Mouse (Mus musculus) right cerebral cortex, postnatal 25 days (tissue): ENCODE data around the gene Tmem59l.
"Not testable (repeated sequence)": the region's sequence is repeated elsewhere in the genome, so short reads cannot be mapped to it uniquely, and the experiment has no call there.

Source experiments
- DNase-seq: peaks from one replicate; pipeline ENCODE4 v3.0.0; 2022

Gene Tmem59l

GRCm38 (mm10) chr8:70486941-70487520 lies at the start of gene Tmem59l:
TSS of gene Tmem59l (minus strand) at chr8:70487358.
- DNase-seq = peak; percentile 72

GRCm38 (mm10) chr8:70535701-70536100 lies 48.5 kb upstream of the Tmem59l start:
- DNase-seq = no peak

DNA sequence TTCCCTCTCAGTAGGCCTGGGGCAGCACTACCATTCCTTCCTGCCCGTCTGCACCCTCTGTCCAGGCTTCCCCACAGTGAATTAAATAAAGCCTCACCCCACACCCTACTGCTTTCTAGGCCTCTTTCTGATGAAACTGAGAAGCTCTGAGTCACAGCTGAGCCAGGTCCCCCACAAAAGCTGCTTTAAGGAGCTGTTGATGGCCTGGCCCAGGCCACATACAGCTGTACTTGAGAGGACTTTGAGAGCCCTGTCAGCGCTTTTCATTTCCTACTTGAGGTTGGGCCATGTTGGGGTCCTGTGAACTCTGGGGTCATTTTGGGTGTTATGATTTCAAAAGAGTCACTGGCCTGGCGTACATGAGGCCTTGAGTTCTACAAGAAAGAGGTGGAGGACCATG lies 48.1 kb upstream of the Tmem59l start:
- no peak for DNase-seq

GRCm38 (mm10) chr8:70534281-70534680 lies 47.1 kb upstream of the Tmem59l start:
- DNase-seq = no peak

- DNase-seq = no peak
Measured at GRCm38 (mm10) chr8:70530314-70530713, 43.2 kb upstream of the Tmem59l start.

- DNase-seq = no peak
Measured at GRCm38 (mm10) chr8:70529741-70530161, 42.6 kb upstream of the Tmem59l start.

DNA sequence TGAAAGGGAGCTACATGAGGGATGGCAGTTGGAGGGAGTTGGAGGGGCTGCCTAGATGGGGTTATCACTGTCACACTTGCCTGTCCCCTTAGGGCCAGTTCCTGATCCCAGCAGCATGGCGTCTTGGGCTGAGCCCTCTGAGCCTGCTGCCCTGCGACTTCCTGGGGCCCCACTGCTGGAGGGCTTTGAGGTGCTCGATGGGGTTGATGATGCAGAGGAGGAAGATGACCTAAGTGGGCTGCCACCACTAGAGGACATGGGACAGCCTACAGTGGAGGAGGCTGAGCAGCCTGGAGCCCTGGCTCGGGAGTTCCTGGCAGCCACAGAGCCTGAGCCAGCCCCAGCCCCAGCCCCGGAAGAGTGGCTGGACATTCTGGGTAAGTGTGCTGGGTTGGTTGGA lies 42.1 kb upstream of the Tmem59l start:
- DNase-seq = no peak

DNA sequence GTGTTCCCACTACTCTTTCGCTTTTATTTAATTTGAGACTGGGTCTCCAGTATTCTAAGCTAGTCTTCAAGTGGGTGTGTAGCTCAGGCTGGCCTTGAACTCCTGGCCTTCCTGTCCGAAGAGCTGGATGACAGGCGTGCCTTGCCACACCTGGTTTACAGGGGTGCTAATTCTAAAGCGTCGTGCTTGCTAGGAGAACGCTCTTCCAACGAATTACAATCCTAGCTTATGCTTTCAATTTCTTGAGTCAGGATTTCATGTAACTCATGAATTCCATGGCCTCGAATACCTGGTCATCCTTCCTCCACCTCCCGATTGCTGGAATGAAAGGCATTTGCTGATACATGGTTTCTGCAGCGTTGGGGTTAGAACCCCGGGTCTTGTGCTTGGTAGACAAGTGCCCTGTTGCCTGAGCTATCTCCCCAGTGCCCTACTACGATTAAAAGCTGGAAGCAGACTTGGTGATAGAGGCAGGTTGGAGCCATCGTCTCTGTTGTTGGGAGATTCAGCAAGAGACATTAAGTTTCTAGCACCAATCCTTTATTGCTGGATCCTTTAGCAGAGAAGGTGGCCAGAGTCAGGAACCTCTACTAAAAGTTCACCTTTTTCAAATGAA lies 41.1 kb upstream of the Tmem59l start:
- no peak for DNase-seq

DNA sequence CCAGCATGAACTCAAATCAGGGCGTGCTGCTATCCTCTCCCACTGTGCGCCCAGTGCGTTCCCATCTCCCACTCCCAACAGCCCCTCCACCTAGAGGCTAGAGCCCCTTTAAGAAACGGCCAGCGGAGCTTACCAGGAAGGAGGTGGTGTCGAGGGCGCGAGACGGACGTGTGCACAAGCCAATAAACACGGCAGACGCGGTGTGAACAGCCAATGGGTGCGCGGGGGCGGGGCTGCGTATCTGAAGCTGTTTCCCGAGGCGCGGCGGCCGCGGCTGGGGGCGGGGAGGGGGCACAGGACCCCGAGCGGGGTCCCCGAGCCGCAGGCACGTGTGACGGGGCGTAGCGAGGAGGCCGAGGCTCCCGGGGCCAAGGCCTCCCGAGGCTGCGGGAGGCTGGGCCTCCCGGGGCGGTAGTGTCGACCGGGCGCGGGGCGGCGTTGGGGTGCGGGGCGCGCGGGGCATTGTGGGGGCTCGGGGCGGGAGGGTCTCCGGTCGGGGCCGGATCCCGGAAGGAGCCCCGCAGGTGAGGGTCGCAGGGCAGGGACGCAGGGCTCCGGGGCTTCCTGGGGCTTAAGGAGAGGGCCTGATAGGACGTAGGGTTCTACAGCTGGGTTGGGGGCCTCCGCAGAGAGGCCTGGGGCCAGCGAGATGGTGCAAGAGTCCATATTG lies 40.5 kb upstream of the Tmem59l start, which contains the start of the genes Fkbp8 and Kxd1:
TSS of gene Fkbp8 (plus strand) at position 213 of the 670 bp plus-strand sequence.
TSS of gene Kxd1 (minus strand) at position 445 of the 670 bp plus-strand sequence.
- peak; percentile 98 for DNase-seq

GRCm38 (mm10) chr8:70527111-70527511 lies 40.0 kb upstream of the Tmem59l start:
- DNase-seq = no peak

GRCm38 (mm10) chr8:70522592-70523403 lies 35.6 kb upstream of the Tmem59l start:
- peak; percentile 97 for DNase-seq

DNA sequence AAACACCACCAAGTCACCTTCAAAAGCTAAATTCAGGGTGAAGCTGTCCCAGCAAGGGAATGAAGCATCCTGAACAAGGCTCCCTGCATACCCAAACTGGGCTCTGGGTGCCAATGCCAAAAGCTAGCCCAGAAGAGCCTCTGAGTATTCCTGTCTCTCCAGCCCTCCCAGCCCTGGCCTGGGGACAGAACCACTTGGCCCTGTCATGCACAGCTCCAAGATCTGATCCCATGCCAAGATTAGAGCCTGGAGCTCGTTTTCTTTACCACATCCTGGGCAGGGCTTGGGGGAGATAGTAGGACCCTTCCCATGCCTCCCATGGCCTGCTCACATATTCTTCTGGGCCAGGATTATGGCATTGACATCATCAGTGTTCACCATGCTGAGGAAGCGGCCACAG lies 32.4 kb upstream of the Tmem59l start:
- no peak for DNase-seq

- no peak for DNase-seq
Measured at GRCm38 (mm10) chr8:70519043-70519442, 31.9 kb upstream of the Tmem59l start.

- DNase-seq = no peak
Measured at GRCm38 (mm10) chr8:70517940-70518643, 30.9 kb upstream of the Tmem59l start.

GRCm38 (mm10) chr8:70513441-70513840 lies 26.3 kb upstream of the Tmem59l start:
- DNase-seq = peak; percentile 61

DNA sequence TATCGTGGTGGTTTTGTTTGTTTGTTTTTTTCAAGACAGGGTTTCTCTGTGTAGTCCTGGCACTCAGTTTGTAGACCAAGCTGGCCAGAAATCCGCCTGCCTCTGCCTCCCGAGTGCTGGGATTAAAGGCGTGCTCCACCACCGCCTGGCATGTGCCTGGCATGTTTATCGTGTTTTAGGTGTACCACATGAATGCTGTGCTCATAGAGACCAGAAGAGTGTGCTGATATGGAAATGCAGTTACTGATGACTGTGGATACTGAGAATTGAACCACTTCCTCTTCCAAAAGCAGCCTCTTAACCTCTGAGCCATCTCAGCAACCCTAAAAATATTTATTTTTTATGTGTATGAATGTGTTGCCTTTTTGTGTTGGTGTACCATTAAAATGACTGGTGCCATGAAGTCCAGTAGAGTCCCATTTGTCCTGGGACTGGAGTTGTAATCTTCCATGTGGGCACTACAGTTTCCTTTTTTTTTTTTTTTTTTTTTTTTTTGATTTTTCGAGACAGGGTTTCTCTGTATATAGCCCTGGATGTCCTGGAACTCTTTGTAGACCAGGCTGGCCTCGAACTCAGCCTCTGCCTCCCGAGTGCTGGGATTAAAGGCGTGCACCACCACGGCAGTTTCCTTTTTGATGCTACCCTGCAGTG lies 25.2 kb upstream of the Tmem59l start:
- no peak for DNase-seq

DNA sequence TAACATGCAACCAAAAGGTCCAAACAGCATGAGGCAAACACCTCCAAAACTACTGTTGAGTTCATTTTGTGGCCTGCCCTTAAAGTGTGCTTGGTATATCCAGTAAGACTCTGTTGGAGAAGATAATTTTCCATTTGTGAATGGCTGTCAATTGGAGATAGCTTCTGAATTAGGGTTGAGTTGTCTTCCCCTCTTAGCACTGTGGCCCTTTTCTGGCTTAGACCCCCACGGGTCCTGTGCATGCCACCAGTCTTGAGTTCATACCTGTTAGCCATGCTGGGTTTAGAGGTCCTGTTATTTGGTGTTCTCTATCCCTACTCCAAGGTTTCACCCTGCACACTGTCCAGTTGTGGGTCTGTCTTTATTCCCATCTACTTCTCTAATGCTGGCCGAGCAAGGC lies 24.6 kb upstream of the Tmem59l start:
- no peak for DNase-seq

GRCm38 (mm10) chr8:70511174-70511573 lies 24.0 kb upstream of the Tmem59l start:
- not testable (repeated sequence) for DNase-seq

DNA sequence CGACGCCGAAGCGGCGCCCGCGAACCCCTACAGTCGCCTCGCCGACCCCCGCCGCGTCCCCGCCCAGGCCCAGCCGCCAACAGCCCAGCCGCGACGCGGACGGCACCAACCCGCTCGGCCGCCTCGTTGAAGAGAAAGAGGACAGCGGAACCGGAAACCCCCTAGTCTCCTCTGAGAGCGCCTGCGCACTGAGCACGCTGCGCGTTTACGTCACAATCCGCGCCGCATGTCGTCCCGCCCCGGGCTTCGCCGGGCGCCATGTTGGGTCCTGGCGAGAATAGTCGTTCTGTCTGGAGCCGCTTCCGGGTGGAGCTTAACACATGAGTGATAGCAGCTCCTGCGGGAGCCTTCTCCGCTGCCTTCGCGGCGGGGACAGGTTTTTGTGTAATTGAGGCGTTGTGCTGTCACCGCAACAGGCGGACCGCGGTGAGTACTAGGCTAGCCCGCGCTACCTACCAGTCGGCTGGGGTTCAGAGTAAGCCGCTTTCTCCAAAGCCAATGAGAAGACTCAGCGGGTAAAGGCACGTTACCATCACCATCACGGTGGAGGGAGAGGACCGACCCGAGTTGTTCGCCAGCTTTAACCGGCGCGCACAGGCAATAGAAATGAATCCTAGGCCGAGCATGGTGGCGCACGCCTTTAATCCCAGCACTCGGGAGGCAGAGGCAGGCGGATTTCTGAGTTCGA lies 23.2 kb upstream of the Tmem59l start, which contains the start of gene Uba52:
TSS of gene Uba52 (minus strand) at position 574 of the 688 bp plus-strand sequence.
- peak; percentile 98 for DNase-seq

- no peak for DNase-seq
Measured at GRCm38 (mm10) chr8:70509281-70509952, 22.3 kb upstream of the Tmem59l start.

GRCm38 (mm10) chr8:70507027-70507393 lies 19.9 kb upstream of the Tmem59l start:
- no peak for DNase-seq
